Mouse (Mus musculus) CD4-positive, CD25-positive, alpha-beta regulatory T cell, adult 4 months (primary cell): ENCODE measurements around the gene Crim1. TPM values are rescaled to one million over a fixed set of nuclear protein-coding genes. Genes with fewer than 3 reads are reported as not detected.

Source experiments
- ATAC-seq: one replicate; pipeline ENCODE4 v1.8.0; 2017
- polyA plus RNA-seq, 2 experiments: library from polyadenylated mRNA; unstranded; fragments of 100-300 nt; shearing (Covaris generic); gene quantifications; one replicate each; pipeline ENCODE4 v1.2.1; 2017

Crim1 gene
- polyA plus RNA-seq: 1 to 10 TPM; 7.5 to 7.7 TPM

DNA sequence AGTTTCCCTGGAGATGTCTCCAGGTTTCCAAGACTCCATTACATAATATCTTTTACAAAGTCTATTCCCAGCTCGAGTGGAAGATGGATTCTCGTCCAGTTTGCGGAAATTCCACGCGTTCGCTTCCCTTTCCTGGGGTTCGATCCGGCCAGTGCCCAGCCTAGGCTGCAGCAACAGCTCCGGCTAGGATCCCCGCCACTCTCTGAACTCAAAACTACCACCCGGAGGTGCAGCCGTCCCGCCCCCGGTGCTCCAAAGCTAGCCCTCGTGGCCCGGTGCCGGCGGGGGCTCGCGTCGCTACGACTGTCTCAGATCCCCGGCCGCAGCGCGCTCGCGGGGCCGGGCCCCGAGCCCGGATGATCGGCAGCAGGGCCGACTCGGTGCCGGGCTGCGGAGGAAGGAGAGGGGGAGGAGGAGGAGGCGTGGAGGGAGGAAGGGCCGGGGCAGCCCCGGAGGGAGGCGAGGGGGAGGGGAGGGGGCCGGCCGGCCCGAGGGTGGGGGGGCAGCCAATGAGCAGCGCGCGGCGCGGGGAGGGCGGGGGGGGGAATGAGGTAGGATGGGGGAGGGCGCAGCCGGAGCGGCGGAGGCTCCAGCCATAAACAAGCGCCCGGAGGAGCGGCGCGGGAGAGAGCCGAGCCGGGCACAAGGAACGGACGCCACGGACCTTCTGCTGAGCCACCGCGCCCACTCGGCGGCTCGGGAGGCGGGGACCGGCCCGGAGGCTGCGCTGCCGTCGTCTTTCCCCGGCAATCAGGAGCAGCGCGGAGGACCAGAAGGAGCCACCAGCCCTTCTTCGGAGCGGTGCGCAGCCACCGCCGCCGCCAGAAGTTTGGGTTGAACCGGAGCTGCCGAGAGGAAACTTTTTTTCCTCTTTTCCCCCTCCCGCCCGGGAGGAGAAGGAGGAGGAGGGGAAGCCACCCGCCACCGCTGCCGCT lies at the start of gene Crim1:
TSS of gene Crim1 (plus strand) at position 623 of the 935 bp plus-strand sequence.
- peak; percentile 62 for ATAC-seq

DNA sequence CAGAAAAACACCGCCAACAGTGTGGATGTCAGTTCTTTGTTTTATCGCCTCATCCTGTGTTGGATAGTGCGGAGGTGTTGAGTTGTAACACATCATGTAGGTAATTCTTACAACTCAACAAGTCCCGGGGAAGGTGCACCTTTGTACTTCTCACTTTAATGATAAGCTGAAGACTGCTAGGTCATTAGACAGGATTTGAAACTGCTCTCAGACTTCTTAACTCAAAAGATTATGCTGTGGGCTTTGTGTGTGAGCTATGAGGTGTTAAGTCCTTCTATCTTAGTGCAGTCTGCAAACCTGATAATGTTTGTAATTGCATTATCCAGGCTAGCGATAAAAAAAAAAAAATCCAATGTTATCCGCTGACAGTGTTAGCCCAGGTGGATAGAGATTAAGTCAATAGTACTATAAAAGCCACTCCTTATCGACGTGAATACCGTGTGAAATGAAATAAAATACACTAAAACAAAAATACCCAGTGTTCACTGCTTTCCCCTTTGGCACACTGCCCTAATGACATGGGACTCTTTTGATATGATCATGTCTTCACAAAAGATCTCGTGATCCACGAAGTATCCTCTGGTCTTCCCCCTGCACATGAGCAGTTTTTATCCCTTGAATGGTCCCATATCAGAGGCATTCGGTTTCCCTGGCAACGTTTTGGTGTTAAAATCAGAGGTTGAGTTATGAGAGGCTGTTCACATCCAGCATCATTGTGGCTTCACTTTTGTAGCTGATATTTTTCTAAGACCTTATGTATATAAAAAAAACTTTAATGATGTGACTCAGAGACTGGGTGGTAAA lies 48.4 kb upstream of the Crim1 start:
- ATAC-seq: no peak

DNA sequence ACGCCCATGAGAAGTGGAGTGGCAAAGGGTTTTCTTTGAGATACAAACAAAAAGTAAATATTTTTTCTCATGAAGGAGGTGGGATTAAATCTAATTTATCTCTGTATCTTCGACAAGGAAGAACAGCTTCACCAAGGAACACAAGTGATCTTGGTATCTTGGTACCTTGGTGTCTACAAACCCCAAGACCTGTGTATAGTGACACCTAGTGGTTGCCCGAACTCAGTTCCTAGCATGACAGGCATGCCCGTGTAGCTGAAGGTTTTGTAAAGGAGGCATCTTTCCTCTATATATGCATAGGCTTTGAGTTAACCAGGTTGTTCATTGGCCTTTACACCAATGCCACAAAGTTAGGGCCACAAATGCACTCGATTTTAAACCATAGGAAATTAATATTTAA lies 36.8 kb upstream of the Crim1 start:
- peak; percentile 86 for ATAC-seq

DNA sequence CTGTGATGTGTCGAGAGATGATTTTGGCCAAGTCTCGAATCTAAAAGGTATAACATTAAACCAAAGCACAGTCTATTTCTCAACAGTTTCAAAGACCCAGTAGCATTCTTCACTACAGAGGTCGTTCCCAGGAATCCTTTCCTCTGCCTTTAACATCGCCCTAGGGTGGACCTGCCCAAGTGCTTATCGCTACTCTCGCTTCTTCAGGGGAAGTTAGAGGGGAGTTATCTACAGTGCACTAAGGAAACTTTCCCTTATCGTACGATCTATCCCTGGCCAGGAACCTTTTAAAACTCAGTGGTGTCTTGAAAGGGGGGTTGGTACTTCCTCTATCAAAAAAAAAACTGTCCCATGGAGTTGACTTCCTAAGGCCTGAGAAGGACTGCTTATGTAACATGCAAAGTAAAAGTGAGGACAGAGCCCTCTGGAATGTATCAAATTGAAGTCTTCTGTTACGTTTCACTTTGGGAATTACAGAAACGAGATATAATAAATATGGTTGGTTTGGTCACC lies 36.3 kb upstream of the Crim1 start:
- ATAC-seq: no peak

DNA sequence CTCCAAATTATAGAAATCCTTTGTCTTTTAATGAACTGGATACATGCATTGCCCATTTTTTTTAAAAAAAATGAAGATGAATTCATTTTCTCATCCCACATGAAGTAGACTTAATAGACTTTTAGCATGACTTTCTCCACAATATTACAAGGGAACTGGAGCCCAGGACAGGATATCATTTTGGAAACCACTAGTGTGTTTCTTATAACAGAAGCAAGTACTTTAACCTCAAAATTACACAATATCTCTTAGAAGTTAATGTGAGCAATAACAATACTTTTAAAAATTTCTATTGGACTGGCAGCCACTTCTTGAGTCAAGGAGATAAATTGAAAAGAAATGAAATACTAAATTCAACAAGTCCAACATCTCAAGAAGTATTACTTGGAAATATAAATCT lies 34.2 kb upstream of the Crim1 start:
- no peak for ATAC-seq

DNA sequence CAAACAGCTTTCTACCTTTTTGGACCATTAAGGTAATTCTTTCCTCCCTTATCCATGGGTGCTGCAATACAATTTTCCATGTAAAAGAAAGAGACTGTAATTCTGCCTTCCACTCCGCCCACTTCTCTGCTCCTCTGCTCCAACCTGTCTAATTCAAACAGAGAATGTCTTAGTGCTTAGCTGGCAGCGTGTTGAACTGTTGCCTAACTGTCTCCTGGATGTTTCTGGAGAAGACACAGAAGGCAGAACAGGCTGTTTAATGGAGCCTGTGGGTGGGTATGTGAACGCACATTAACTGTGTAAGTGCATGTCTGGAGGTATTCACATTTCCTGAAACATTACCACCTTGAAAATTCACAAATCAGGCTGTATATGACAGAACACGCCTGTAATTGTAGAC lies 33.5 kb upstream of the Crim1 start:
- ATAC-seq: no peak

DNA sequence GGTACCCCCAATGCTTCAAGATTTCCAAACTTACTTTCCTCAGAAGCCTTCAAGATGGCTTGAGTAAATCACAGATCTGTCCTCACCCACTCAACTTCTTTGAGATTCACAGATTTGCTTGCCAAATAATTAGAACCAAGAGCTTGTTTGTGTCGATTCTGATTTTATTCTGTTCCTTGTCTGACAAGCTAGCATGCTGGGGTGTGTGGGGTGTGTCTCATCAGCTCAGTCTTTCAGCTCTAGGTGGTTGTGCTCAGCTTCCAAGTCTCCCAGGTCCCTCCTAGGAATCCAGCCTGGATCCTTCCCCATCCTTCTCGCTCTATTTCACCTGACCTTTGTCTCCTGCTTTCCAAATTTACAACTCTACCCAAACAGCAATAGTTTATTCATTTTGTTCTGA lies 27.7 kb upstream of the Crim1 start:
- ATAC-seq: no peak

DNA sequence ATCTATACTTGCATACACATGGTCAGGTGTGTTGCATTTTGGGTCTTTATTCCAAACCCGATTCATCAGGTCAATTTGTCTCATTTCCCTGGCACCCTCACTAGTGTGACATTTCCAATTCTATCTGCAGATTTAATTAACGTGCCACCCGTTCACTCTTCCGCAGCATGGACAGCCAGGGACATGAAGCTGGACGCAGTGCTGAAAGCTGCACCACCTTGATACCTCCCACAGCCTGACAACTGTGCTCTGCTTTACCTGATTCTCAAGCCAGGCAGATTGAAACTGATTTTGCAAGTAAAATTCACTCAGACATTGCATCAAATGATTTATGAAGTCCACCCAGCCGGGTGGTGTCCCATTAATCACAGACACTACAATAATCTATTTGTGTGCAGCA lies 19.3 kb upstream of the Crim1 start:
- no peak for ATAC-seq

DNA sequence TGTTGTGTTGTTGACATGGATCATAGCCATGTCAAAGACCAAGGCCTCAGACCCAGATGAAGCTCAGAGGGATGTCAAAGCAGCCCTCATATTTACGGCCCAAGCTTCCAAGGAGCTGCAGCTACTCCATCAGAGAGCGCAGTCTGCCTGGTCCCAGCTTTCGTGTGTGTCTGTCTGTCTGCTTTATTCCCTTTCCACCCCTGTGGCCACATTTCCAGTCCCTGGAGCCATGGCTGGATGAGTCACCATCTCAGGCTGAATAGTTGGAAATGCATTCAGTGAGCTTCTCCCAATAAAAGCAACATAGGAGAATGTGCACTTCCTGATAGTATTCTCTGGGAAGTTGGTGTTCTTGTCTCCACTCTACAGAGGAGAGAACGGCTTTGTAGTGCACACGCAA lies 3.9 kb upstream of the Crim1 start:
- no peak for ATAC-seq

DNA sequence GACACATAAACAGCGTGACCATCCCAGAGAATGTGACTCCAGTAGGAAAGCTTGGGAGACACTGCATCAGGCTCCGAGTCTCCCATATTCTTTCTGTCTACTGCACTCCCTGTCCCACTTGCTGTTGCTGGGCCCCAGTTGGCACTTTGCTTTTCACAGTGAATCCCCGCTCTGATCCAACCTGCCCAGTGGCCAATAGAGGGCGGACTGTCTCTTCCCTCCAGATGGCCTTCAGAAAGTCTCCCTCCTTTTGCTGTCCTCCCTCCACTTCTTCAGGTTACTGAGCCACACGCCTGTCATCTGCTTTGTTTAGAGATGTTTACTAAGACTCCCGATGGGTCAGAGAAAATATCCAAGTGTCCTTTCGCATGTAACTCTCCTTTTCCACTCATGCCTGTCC lies 2.9 kb upstream of the Crim1 start:
- no peak for ATAC-seq

DNA sequence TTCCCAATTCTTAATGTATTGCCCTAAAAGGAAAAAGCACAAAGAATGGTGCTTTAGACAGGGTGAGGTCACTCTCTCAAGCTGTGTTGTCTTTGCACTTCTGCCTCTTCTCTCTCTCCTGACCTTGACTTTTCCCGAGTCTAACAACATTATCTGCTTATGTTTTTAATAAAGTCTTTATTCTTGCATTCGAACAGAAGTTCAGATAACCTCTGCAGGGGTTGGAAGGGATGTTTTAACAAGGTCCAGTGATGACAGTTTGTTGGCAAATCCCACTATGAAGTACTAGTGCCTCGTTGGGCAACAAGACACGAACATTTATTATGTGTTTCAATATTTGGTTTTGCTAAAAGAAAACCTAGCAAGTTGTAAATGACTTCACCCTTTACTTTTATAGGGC lies 1.9 kb upstream of the Crim1 start:
- ATAC-seq: no peak

DNA sequence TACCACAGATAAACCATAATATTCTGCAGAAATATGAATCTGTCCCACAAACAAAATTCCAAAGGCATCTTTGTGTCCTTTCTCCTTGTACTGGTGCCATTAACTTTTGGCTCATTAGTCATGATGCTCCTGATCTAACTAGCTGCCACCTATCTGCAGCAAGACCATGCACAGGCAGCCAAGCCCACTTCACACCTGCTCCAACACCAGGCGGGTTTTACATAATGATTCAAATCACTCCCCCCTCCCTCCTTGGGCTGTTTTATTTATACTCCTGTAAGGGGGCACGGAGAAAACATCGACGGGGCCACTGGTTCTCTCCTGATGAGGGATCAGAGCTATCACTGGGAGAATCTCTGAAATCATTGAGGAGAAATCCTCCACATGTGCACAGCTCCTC lies 1.2 kb upstream of the Crim1 start:
- ATAC-seq: no peak

DNA sequence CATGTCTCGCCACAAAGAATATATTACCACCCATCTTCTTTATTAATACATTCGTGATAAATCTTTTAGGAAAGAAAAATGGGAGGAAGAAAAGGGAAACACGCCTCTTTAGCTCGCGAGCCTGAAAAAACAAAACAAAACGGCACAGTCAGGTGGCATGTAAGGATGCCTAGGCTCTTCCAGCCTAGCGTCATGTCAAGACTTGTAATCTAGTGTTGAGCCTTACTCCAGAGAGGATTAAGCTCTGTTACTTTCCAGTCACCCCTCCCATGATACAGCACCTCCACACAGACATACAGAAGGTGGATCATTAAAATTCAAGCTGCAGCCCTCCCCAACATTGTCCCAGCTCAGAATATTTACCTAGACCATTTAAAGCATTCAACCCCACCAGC lies 820 bp upstream of the Crim1 start:
- ATAC-seq: no peak

DNA sequence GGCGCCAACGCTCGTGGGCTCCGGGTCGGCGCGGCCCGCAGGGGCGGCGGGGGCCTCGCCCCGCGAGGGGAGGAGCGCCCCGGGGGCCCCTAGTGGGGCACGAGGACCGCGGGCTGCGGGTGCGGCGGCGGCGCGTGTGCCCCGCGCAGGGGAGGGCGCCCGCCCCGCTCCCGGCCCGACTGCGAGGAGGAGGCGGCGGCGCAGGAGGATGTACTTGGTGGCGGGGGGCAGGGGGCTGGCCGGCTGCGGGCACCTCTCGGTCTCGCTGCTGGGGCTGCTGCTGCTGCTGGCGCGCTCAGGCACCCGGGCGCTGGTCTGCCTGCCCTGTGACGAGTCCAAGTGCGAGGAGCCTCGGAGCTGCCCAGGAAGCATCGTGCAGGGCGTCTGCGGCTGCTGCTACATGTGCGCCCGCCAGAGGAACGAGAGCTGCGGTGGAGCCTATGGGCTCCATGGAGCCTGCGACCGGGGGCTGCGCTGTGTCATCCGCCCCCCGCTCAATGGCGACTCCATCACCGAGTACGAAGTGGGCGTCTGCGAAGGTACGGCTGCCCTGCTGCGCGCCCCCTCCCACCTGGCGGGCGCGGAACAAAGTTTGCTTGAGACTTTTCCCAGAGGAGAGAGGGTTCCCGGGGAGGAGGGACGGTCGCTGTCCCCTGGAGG lies 643 bp downstream of the Crim1 start:
- ATAC-seq: peak; percentile 40

DNA sequence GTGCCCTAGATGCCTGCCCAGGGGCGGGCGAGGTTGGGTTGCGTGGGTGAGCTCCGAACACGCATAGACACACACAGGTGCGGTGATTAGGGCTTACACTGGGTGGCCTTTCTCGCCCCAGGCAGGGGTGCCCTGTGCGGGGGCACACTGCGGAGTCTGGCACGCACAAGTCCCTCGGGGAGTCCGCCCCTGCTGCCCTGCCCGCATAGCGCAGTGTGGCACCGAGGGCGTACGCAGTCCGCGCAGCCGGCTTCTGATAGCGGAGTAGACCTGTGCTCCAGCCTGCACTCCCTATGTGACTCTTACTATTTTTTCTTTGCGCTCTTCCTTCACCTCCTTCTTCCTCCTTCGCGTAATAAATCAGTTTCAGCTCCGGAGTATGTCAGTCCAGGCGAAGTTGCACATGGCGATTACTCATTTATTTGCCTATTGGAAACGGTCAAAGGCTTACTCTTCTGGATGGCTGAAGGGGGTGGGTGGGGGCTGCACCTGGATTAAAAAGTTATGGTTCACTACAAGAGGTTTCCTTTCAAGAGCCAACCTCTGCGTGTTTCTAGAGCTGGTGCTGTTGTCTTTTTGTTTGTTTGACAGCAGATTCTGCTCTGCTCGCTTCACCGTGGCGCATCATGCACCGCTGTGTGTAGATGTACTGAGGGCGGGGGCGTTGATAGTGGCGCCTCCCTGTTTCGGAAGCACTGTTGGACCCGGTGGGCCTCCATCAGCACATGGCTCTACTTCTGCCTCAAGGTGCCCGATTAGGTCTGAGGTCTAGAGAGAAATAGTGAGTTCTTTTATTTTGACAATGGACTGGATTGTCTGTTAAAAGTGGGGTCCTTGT lies 1.4 kb downstream of the Crim1 start:
- ATAC-seq: peak; percentile 26

DNA sequence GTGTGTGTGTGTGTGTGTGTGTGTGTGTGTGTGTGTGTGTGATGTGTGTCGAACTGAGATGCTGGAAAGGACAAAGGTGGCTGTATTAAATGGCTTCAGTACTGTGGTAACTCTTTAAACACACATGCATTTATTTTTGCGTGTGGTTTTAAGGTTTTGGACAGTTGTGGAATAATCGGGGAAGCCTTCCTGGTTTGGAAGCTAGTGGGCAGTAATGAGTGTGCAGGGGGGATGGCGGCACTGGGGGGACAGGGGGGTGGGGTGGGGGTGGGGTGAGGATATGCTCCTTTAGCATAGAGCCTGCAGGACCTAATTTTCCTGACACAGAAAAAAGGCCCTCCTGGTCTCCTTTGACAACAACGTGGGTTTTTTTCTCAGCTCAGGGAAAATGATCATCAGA lies 2.2 kb downstream of the Crim1 start:
- no peak for ATAC-seq

DNA sequence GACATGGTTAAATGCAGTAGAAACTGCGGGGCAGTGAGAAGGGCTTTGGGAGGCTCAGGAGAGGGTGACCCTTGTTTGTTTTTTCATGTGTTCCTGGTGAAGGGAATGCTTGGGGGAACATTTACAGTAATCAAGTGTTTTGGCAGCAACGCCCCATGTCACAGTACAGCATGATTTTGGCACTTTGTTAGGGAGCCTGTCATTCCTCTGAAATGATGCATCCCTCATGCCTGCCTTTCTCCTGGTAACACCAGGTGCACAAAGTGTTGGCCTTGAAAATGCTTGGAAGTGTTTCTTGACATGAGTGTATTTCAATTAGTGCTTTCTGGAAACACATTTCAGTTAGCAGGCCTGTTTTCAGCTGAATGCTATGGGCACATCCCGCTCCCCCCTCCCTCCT lies 2.7 kb downstream of the Crim1 start:
- no peak for ATAC-seq

DNA sequence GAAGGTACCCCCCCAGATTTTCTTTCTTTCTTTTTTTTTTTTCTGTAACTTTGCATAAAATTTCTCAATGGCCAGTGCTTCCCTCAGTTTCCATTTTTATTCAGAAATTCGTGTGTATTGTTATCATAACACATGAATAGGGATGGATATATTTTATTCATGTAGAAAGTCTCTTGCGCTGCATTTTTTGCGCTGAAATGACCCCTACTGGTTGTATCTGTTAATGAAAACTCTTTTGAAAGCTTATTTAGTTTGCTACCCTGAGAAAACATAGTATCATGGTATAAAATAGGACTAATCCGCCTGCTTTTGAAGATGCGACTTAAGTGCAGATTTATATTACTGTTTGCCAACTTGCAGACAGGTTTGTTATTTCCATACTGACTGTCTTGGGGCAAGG lies 3.4 kb downstream of the Crim1 start:
- ATAC-seq: no peak

DNA sequence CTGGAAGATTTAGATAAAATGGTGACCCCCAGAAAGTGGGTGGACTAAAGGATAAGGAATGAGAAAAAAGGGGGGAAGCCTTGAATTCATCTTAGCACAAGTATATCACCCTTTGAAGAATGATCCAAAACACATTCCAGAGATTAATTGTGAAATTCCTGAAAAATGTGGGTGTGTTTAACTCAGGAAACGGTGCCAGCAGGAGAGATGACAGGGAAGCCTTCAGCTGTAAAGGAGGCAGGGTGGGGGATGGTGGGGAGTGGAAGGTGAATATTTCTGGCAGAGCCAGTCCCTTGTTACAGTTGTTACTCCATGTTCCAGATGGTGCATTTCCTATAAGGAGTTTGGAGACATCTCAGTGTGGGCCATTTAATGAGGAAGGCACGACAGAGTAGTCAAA lies 6.4 kb downstream of the Crim1 start:
- no peak for ATAC-seq

DNA sequence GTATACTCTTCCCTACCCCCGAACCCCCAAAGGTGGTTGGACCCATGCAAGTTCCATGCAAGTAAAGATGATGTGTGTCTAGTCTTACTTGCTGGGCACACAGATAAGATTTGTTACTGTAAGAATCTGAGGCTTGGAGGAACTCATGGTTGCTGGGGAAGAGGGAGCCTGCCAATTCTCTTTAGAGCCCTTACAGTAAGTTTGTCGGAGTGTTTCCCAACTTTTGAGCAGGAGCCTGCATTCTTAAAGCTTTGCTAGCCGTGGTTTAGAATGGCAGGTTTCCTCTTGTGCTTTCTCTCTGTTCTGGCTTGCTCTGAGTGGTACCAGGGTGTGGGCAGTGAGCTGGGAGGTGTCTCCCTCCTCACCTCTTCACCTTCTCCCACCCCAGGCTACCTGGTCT lies 7.2 kb downstream of the Crim1 start:
- ATAC-seq: no peak

DNA sequence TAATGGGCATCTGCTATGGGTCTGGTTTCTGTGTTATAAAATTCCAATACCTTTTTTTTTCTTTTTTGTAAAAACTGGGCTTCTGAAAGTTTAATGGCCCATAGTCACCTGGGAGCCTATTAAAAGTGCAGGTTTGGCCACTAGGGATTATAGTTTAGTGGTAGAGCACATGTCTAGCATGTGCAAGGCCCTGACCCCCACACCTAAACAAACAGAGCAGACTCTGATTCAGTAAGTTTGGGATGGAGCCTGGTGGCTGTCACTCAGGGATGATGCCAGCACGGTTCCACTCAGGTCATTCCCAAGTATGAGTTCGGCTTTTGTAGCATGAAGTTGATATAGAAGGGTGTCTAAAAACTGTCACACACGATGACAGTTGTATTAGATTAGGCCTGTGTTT lies 8.8 kb downstream of the Crim1 start:
- no peak for ATAC-seq

DNA sequence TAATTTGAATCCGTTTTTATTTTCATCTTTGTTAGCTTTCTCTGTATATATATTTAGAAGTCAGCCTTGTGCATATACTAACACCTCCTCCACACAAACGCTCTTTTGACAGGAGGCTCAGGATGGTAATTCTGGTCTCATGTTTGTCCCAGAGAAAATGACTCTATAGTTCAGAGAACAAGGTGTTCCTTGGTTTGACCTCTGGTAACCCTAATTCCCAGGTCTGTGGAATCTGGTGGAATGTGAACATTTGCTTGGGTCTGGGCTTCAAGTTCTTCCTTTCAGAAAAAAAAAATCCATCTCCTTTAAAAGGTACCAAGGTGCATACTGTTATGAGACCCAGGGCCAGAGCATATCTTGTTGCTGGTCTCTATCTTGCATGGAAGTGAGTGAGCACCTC lies 9.6 kb downstream of the Crim1 start:
- ATAC-seq: no peak
